Mouse (Mus musculus): ENCODE measurements around the gene Prr13. TPM values are rescaled to one million over a fixed set of nuclear protein-coding genes. Genes with fewer than 3 reads are reported as not detected.

The Prr13 gene
- 1,000 to 10,000 TPM; 1,029 to 1,286 TPM for polyA plus RNA-seq (2017; shearing (Covaris generic))

DNA sequence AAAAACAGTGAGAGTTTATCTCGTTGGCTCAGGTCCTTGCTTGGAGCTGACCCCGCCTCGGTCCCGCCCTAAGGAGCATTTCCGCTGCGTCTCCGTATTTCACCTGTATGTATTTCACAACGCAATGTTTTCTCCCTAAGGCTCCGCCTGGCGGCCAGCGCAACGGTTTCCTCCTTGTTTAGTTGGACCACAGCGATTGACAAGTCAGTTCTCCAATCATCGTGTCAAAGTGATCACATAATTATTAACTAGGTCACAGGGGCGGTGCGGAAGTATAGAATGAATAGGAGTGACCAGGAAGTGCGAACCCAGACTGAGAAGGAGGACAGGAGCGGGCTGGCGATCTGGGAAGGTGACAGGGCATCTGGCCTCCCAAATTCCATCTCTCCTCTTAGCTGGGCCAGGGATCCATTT, at the start of gene Prr13:
TSS of gene Prr13 (plus strand) at position 125 of the 414 bp plus-strand sequence.
- peak; percentile 93 for ATAC-seq

DNA sequence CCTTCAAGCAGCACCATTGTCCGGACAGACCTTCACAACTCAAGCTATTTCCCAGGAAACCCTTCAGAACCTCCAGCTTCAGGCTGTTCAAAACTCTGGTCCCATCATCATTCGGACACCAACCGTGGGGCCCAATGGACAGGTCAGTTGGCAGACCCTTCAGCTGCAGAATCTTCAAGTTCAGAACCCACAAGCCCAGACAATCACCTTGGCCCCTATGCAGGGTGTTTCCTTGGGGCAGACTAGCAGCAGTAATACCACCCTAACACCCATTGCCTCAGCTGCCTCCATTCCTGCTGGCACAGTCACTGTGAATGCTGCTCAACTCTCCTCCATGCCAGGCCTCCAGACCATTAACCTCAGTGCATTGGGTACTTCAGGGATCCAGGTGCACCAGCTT, 49.5 kb upstream of the Prr13 start:
- no peak for ATAC-seq

DNA sequence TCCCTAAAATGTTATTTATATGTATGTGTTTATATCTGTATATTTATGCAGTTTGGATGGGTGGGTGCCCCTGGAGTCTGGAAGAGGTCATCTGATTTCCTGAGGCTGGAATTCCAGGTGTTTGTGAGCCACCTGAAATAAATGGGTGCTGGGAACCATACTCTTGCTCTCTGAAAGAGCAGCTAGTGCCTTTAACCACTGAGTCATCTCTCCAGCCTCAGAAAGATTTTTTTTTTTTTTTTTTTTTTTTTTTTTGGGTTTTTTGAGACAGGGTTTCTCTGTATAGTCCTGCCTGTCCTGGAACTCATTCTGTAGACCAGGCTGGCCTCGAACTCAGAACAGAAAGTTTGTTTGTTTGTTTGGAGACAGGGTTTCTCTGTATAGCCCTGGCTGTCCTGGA, 47.8 kb upstream of the Prr13 start:
- no peak for ATAC-seq

DNA sequence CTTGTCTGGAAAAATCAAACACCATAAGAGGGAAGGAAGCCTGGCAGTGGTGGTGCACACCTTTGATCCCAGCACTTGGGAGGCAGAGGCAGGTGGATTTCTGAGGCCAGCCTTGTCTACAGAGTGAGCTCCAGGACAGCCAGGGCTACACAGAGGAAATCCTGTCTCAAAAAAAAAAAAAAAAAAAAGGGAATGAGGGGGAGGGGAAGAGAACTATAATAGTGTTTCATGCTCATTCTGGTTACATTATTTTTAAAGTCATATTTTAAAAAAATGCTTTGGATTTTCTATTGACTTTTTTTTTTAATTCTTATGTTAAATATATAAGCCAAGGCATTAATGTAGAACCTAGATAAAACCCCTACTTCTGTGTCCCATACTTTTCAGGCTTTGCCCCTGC, 45.1 kb upstream of the Prr13 start:
- ATAC-seq, result no peak

DNA sequence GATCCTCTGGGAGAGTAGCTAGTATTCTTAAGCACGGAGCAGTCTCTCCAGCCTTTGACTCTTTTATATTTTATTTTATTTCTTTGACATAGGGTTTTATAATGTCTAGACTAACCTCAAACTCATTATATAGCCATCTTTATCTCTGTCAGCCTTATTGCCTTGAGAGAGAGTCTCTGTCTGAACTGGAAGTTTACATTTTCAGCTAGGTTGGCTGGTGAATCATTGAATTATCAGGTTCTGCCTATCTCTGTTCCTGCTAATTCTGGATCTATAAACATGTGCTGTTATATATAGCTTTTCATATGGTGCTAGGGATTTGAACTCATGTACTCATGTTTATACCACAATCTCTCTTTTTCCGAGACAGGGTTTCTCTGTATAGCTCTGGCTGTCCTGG, 41.3 kb upstream of the Prr13 start:
- ATAC-seq, result no peak

DNA sequence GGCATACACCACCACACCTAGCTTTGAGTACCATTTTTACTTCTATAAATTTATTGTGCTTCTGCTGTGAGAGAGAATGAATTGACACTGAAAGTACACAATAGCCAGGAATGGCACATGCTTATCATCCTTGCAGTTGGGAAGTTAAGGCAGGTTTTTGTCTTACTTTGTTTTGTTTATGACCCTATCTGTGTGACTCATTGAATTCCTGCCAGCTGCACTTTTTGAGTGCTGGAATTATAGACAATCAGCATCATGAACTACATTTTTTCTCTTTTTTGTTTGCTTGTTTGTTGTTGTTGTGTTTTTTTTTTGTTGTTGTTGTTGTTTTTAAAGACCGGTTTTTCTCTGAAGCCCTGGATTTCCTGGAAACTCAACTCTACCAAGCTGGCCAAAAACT, 37.8 kb upstream of the Prr13 start:
- no peak for ATAC-seq

DNA sequence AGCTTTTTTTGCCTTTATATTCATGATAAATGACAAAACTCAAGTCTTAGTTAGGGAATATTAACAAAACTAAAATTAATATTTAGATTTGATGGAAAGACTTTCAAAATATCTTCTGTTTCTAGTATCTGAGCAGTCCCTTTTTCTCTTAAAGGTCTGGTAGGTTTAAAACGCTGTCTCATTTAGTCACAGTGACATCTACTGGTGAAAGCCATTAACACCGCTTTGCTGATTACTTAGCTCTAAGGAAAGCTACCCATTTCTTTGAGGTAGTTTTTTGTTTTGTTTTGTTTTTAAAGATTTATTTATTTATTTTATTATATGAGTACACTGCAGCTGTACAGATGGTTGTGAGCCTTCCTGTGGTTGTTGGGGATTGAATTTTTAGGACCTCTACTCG, 37.4 kb upstream of the Prr13 start:
- ATAC-seq, result peak; percentile 79

DNA sequence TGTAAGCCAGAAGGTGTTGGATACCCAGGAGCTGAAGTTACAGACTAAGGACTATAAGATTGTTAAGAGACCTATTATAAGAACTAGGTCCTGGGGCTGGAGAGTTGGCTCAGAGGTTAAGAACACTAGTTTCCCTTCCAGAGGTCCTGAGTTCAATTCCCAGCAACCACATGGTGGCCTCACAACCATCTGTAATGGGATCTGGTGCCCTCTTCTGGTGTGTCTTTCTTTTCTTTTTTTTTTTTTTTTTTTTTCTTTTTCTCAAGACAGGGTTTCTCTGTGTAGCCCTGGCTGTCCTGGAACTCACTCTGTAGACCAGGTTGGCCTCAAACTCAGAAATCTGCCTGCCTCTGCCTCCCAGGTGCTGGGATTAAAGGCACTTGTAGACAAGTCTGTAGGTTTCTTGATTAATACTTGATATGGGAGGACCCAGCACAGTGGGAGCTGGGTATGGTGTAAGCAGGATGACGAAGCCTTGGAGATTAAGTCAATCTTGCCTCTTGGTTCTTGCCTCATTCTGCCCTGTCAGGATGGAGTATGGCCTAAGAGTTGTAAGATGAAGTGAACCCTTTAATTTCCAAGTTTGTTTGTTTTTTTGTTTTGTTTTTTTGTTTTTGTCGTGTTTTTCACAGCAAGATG, 35.1 kb upstream of the Prr13 start:
- ATAC-seq, result no peak

DNA sequence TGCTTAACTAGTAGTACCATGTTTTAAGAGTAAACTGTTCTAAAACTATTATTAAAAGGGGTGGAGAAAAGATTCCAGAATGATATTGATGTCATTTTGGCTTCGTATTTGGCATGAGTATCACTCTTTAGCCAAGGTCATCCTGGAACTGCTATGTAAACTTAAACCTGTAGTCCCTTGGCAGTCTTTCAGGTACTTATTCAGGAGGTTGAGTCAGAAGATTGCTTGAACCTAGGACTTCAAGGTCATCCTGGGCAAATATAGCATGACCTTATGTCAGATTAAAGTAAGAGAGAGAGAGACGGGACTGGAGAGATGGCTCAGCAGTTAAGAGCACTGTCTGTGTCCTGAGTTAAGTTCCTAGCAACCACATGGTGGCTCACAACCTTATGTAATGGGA, 34.2 kb upstream of the Prr13 start:
- no peak for ATAC-seq

DNA sequence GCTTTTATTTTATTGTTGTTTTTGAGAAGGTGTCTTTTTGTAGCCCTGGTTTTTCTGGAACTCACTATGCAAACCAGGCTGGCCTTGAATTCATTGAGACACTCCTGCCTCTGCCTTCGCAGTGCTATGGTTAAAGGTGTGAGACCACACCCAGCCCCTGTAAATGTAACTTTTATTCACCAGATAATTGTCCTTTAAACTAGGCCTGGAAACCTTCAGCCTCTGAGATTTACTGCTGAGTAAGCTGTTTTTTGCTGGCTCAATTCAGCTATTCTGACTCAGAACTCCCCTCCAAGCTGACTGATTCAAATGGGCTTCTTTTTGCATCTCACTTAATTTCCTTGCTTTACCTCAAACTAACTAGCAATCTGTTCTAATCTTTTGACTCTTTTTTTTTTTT, 31.9 kb upstream of the Prr13 start:
- no peak for ATAC-seq

DNA sequence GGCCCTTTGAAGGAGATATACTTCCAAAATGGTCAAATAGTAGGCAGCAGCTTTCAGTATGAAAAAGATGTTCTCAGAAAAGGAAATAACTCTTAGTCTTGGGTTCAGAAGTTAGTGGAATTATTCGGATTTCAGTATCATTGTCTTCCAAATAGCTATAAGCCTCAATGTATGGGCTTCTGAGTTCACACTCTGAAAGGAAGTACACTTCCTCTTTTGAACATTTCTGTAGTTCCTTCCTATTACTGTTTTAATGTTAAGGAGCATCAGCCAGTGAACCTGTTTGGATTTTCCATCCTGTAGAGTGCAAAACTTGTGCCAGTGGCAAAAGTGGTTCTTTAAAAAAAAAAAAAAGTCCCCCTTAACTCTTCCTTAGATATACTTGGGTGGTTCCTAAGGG, 26.8 kb upstream of the Prr13 start:
- ATAC-seq, result no peak

DNA sequence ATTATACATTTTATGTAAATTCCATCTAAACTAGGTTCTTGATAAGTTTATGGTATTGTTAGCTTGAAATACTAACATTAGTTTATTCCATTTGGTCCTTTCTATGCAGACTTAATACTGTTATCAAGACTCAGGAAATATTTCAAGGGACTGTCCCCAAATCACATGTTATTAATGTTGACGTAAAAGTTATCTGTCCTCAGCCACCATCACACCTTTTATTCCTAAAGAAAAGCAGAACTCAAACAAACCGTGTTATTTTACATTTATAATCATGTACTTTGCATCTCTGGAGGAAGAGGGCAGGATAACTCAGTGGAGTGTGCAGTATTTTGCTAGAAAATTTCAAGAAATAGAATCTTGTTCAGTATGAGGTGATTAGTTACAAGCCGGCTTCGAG, 25.7 kb upstream of the Prr13 start:
- ATAC-seq, result no peak

DNA sequence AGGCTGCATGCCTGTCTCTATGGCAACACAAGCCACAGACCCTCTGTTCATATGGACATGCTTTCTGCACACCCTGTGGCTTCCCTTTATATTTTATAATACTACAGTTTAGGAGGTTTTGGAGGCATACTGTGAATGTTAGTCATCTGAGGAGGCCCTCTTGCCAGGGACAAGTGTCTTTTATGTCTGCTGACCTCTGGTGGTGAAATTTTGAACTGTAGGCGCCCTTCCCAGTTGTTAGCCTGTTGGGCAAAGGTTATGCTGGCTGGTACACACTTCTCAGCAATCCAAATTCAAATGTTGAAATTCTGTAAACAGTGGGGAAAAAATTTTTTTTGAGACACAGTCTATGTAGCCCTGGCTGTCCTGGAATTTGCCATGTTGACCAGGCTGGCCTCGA, 16.3 kb upstream of the Prr13 start:
- peak; percentile 75 for ATAC-seq

DNA sequence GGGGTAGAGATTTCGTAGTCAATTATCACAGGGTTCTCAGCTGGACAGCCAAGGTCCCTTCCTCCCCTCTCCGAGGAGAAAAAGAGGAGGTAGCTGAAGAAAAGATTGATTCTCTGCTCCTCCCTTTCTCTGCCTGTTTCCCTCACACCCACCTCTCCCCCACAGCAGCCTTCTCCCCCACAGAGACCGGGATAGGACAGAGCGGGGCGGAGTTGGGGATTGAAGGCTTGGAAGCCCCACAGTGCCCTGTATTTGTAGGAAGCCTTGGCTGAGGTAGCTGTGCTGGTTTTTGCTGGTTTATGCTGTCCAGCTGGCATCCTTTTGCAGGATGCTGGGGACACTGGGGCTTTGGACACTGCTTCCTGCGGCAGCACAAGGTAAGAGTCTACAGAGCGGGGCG, 13.7 kb upstream of the Prr13 start, which contains the start of gene Amhr2:
TSS of gene Amhr2 (plus strand) at position 222 of the 400 bp plus-strand sequence.
- ATAC-seq, result no peak

DNA sequence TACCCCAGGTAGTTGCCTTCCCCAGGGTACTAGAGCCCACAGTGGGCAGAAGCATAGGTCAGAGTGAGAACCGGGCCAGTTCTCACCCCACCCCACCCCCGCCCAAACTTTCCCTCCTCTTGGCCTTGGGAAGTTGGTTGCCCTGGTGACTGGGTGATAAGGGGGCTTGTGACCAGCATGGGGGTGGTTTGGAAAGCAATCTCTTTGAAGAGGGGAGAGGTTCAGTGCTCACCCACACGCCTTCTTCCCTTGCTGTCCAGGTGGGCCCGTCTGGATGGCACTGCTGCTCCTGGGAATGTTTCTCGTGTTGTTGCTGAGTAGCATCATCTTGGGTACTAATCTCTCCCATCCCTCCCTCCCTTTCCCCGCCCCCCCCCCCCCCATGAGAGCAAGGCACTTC, 12.4 kb upstream of the Prr13 start:
- ATAC-seq, result no peak

DNA sequence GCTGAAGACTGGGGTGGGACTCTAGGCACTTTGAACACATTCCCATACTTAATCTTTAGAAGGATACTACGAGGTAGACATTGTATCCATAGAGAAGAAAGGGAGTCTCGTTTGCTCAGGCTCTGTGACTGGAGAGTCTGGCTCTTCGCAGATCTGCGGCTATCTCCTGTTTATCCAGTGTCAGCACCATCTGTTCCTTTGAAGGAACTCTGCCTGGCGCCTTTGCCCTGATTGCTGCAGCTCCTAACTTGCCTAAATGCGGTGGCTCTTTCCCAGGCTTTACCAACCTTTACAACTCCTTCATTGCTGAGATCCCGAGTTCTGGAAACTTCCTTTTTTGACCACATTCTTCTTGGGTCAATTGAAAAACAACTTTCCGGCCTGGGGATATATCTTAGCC, 9.5 kb upstream of the Prr13 start:
- no peak for ATAC-seq

DNA sequence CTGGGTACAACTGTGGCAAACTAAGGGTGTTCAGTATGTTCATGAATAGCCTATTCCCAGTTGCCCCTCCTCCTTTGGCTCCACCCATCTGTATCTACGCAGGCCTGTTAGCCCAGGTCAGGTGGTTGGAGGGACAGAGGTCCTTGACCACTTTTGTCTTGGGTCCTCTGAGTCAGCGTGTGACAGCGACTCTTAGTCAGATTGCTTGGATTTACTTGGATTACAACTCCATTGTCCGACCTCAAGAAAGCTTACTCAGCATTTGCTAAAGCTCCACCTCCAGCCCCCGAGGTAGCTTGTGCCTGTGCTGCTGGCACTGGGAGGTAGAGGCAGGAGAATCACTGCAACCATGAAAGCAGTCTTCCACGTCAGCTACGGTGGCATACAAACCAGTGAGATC, 7.9 kb upstream of the Prr13 start:
- ATAC-seq, result no peak

DNA sequence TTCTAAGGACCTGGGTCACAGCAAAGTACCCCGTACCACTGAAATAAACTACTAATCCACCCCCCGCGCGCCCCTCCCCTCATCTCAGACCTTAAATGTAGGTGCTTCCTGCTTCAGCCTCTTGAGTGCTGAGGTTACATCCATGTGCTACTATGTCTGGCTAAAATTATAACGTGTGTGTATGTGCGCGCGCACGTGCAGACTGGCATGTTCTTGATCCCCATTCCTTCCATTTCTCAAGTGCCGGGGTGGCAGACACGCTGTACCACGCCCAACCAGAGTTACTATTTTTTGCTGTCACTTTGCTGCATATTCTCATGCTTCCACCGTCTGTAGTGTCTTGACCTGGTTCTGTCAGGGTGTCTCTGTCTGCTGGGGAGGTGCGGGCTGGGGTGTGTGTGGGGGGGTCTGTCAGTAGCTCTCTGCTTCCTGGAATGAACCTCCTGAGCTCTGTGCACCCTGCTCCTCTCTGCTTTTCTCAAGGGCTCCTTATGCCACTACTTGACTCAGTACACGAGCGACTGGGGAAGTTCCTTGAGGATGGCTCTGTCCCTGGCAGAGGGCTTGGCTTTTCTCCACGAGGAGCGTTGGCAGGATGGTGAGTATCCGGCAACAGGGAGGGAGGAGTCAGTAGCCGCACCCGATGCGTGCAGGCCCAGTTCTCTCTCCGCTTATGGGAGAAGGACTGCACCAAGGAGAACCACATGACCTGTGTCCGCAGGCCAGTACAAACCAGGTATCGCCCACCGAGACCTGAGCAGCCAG, 7.0 kb upstream of the Prr13 start:
- no peak for ATAC-seq

DNA sequence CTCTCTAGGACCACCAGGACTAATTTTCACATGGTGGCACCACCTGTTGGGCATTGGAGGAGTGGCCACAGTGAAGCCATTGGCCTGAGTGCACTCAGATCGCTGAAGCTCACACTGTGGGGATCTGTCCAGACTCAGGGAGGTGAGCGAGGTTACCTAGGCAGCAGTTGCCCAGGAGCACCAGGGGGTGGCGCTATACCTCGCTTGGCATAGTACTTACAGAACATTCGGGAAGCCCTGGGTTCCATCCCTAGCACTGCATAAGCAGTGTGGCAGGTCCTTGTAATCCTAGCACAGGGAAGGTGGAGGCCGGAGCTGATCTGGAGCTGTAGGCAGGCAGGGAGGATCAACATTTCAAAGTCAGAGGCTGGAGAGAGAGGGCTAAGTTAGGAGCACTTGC, 2.8 kb upstream of the Prr13 start:
- ATAC-seq, result no peak

DNA sequence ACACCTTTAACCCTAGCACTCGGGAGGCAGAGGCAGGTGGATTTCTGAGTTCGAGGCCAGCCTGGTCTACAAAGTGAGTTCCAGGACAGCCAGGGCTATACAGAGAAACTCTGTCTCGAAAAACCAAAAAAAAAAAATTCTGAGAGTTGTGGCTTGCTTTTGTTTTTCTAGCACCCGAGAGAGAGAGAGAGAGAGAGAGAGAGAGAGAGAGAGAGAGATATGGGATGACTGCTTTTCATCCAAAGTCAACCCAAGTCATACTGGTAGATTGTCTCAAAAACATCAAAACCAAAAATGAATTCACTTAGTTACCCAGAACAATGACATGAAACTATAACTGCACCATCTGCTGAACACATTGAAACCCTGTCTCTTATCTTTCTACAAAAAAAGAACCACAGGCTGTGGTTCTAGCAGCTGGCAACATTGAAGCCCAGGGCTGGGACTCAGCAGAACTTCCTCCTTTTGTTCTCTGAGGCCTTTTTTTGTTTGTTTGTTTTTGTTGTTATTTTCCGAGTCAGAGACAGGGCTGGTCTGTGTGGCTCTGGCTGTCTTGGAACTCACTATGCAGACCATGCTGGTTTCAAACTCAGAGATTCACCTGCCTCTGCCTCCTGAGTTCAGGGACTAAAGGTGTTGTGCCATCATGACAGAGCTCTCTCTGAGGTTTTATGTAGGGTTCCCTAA, 635 bp upstream of the Prr13 start:
- peak; percentile 13 for ATAC-seq

DNA sequence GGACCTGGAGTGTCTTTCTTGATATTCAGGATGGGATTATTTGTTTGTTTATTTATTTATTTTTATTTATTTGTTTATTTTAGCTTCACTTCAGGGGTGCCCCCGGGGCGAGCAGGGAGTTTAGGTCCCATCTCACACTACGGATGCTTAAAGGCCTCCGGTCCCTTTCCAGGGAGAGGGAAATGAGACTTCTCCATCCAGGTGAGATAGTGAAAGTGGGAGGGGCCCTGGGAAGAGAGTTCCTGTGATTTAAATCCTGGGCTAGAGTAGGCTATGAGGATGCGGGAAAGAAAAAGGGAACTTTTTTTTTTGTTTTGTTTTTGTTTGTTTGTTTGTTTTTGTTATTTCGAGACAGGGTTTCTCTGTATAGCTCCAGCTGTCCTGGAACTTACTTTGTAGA, 553 bp downstream of the Prr13 start:
- no peak for ATAC-seq

DNA sequence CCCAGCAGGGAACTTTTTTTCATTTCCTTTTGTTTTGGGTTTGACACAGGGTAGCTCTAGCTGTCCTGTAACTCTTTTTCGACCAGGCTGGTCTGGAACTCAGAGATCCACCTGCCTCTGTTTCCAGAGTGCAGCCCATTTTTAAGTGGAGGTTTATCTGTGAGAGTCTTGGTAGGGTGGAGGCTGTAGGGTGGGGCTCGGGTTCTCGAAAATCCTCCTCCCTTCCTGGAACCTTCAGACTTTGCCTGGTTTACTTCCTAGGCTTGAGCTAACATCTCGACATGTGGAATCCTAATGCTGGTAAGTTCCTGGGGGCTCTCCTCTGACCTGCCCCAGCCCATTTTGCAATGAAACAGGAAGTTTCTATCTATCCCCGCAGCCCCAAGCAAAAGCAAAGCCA, 1.0 kb downstream of the Prr13 start:
- no peak for ATAC-seq

DNA sequence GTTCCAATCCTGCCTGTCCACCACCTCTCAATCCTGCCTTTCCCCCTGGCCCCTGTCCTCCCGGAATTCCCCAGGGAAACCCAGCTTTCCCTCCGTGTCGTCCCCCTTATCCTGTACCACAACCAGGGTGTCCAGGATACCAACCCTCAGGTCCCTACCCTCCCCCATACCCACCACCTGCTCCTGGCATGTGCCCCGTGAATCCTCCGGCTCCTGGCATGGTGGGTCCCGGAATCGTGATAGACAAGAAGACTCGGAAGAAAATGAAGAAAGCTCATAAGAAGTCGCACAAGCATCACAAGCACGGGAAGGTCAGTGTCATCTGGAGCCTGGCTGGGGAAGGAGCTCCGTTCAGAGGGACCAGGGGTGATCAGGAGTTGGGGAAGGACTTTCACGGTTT, 1.6 kb downstream of the Prr13 start:
- ATAC-seq, result no peak

DNA sequence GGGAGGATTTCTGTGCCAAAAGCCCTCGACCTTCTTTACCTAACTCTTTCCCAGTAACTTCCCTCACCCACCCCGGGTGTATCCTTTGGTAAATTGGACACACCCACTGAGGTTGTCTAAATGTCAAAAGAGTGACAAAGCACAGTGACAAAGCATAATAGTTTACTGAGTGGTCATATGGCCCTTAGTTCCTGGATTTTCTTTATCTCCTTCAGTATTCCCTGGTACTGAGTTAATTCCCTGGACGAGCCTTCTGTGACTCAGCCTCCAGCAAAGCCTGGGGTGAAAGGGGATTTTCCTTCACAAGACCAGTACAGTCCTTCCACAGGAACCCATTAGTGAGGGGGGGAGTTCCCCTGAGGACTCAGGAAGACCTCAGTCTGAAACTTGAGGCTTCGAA, 2.1 kb downstream of the Prr13 start:
- ATAC-seq, result no peak

Measured in CD4-positive, CD25-positive, alpha-beta regulatory T cell, adult 4 months (primary cell).